Mouse (Mus musculus) spleen, postnatal 14 days (tissue): ENCODE data around the gene Fndc3a.

Experiments used
- DNase-seq, 2 experiments: peaks; one replicate each; pipeline ENCODE4 v3.0.0; 2021 to 2022; ENCODE audit warnings: low spot score in 2 of 2

Fndc3a gene

DNA sequence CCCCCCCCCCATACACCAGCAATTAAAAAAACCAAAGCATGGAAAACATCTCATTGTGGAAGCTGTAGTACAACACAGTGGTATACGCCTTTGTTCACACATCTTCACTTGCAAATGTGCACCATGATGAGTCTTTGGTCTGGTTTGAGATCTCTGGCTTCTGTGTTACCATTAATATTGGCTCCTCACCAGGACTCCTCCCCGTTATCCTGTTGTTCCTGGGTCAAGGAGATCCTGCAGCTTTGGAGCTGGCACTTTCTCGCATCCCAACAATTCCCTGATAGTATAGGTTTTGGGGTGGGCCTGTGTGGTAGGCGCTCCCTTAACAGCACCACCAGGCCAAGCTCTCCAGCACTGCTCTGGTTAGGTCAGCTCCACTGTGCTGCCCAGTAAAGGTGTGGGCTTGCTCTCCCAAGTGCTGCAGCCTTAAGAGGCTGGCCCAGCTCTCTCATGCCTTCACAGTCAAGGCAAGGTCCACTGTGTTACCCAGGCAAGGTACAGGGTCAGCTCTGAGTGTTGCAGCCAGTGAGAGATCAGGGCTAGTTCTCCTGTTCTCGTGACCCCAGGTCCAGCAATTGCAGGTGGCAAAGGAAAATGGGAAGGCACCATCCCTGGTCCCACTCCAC is 173.3 kb downstream of the Fndc3a start:
- no peak for DNase-seq

- DNase-seq: no peak
Observed at GRCm38 (mm10) chr14:72533862-72534261, 175.9 kb downstream of the Fndc3a start.

DNA sequence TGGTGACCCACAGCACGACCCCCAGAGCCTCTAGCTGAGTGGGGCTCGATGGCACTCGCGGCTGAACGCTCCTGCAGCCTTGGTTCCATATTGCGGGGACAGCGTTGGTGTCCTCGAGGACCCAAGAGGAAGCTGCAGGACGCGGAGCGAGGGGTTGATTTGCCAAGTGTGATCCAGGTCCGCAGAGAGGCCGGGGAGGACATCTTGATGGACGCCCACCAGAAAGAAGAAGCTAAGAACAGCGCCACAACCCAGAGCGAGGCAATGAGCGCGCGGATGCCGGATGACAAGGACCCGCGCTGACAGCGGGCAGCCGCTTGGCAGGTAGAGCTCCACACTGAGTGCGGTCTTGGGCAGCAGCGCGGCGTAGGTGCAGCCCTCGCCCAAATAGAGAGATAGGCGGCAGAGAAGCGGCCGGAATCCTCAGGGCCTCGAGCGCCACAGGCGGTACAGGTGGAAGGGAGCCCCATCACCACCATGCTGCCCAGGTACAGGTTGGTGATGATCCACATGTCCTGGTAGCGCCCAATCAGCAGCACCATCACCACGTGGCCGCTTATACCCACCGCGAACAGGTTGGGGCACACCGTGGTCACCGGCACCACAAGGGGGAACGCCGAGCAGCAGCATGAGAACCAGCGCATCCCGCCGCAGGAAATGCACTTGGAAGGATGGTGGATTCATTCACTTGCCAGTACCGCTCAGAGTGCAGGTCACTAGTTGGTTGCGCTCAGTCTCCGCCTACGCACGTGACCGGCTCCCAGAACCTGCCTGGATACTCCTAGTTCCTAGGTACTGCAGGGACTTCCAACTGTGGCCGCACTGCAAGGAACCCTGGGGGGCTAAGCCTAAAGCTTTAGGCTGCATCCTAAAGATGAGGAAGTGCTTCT is 177.5 kb downstream of the Fndc3a start:
- DNase-seq: no peak

DNA sequence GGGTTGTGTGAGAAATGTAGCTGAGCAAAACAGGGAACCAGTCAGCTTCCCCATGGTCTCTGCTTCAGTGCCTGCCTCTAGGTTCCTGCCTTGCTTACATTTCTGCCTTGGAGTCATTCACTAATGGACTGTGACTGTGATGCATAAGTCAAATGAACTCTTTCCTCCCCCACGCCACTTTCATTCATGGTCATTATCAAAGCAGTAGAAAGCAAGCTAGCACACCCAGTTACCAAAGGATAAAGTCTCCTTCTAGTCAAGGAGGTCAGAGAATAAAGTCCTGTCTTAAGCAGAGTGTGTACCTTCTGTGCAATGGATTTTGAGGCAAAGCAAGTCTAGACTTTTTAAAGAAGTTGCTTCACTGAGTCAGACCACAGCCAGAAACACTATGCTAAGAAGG is 182.7 kb downstream of the Fndc3a start:
- DNase-seq: no peak

GRCm38 (mm10) chr14:72519561-72519960 is 190.2 kb downstream of the Fndc3a start:
- no peak for DNase-seq

- no peak for DNase-seq
Observed at GRCm38 (mm10) chr14:72518786-72519185, 191.0 kb downstream of the Fndc3a start.

DNA sequence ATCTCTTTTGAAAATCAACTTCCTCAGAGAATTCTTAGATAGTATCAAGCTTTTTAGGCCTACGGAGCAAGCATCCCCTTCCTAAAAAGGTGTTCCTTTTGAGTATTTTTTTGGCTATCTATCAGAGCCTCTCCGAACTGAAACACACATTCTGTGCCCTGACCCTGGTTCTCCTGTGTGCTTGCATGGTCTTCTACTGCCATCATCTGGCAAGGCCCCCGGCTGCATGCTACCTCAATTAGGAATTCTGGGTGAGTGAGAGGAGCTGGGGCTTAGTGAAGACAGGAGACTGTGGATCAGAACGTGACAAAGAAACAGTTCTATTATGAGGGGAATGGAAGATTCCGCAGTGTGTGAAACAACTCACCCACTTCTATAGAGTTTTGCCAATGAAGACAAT is 193.4 kb downstream of the Fndc3a start:
- DNase-seq: no peak

DNA sequence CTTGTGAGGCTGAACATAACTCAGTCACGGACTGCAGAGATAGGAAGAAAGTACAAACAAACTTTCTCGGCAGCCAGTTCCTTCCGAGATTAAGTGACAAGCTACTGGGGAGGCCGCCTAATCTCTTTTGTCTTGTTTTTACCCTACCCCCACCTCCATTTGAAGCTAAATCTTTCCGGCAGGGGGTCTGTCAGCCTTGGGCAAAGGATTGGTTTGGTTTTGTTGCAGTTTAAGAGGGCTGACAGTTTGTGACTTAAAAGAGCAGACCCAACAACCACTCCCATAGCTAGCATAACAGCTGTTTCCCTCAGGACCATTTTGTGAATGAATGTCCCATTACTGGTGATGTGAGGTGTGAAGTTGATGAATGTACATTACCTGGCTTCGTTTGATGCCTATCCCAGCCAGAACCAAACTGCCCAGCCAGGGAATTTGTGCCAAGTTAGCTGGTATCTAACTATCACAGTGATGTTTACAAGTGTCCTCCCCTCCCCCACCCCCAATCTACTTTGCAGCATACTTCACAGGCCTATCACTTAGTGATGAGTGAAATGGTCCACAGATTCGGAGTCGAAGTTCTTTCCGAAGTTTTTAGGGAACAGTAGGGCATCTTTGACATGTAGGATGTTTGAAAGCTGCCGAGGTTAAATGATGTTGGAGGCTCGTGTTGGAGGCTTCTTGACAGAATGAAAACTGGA is 202.9 kb downstream of the Fndc3a start:
- no peak for DNase-seq

- no peak for DNase-seq
Observed at GRCm38 (mm10) chr14:72506018-72506722, 203.6 kb downstream of the Fndc3a start.

GRCm38 (mm10) chr14:72504985-72505384 is 204.8 kb downstream of the Fndc3a start:
- DNase-seq: no peak

- no peak for DNase-seq
Observed at GRCm38 (mm10) chr14:72503241-72503640, 206.6 kb downstream of the Fndc3a start.

DNA sequence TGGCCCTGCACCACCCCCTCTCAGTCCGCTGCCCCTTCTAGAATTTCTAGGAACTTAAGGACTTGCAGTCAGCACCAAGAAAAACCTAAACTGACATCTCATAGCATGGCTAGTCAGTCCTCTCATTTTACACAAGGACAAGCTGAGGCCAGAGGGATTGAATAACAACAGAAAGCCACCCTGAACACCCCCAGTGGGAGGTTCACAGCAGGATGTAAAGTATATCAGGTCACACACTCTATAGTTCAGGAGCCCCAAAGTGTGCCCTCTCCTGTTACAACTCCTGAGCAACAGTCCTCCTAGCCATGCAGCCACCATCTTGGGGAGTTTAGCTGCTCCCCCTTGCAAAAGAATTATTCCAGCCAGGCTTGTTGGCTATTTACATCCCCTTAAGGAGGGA is 216.0 kb downstream of the Fndc3a start:
- DNase-seq: no peak

DNA sequence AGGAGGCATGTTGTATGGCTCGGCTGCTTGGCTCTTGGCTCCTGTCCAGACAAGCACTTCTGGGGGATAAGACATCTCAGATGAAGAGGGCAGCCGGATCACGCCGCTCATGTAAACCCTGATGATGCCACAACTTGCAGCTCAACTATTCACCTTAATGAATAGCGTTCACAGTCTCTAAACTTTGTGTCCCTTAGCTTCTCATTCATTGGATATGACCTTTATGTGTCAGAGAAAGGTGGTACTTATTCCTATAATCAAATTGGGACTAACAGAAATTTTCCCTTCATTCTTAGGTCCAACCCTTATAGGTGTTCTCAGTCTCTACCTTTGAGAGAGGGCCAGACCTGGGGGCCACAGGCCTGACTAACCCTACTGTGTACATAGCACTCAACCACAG is 218.1 kb downstream of the Fndc3a start, which contains the start of gene Gm9195:
Gene Gm9195, minus strand, starts transcription at position 101 of the 400 bp plus-strand sequence.
- no peak for DNase-seq

- DNase-seq: no peak
Observed at GRCm38 (mm10) chr14:72490367-72490766, 219.4 kb downstream of the Fndc3a start.
